Mouse (Mus musculus) limb, embryonic 11.5 days (tissue): Measurements from ENCODE around the gene Abcd3. TPM values are rescaled to one million over a fixed set of nuclear protein-coding genes. Genes with fewer than 3 reads are reported as not detected.
"Not testable (repeated sequence)": the region's sequence is repeated elsewhere in the genome, so short reads cannot be mapped to it uniquely, and the experiment has no call there.

Experiments
- ATAC-seq: fragments of 200-750 bp; cut with Nextera tagmentation; 2 replicates; pipeline ENCODE4 v1.8.0; 2017; ENCODE audit warnings: low read depth; ENCODE audit not compliant: insufficient number of reproducible peaks, low FRiP score, low TSS enrichment
- DNase-seq: peaks from one replicate; pipeline ENCODE4 v3.0.0-alpha.2; 2015; ENCODE audit warnings: low spot score
- H3K27ac ChIP-seq: fragments of 300-500 bp; sonication (generic); replicated peaks from 2 replicates; pipeline ENCODE4 v1.5.1; 2014; ENCODE audit warnings: low read depth, mild to moderate bottlenecking, low read length
- H3K27me3 ChIP-seq: fragments of 300-500 bp; sonication (generic); 2 replicates; pipeline ENCODE4 v1.6.1; 2014; ENCODE audit warnings: mild to moderate bottlenecking, low read length, mixed read lengths; ENCODE audit not compliant: control insufficient read depth, insufficient read depth
- H3K36me3 ChIP-seq: fragments of 300-500 bp; sonication (generic); 2 replicates; pipeline ENCODE4 v1.6.1; 2014; ENCODE audit warnings: mild to moderate bottlenecking, low read length, moderate library complexity, mixed read lengths; ENCODE audit not compliant: control insufficient read depth, insufficient read depth
- H3K4me1 ChIP-seq: fragments of 300-500 bp; sonication (generic); 2 replicates; pipeline ENCODE4 v1.6.1; 2014; ENCODE audit warnings: low read length, mixed read lengths; ENCODE audit not compliant: control insufficient read depth, insufficient read depth
- H3K4me2 ChIP-seq: fragments of 300-500 bp; sonication (generic); 2 replicates; pipeline ENCODE4 v1.6.1; 2014; ENCODE audit warnings: low read depth, mild to moderate bottlenecking, moderate library complexity; ENCODE audit not compliant: severe bottlenecking
- H3K4me3 ChIP-seq: fragments of 300-500 bp; sonication (generic); 2 replicates; pipeline ENCODE4 v1.5.1; 2014; ENCODE audit warnings: low read depth, low read length
- H3K9ac ChIP-seq: fragments of 300-500 bp; sonication (generic); 2 replicates; pipeline ENCODE4 v1.6.1; 2014; ENCODE audit warnings: mild to moderate bottlenecking, low read length
- H3K9me3 ChIP-seq: fragments of 300-500 bp; sonication (generic); 2 replicates; pipeline ENCODE4 v1.6.1; 2016; ENCODE audit warnings: low read length; ENCODE audit not compliant: control insufficient read depth
- WGBS: fragments of 180-500 bp; shearing (Covaris S2); extraction: QIAGEN DNeasy Blood & Tissue Kit; methylation state at CpG from one replicate; pipeline ENCODE4 v1.1.7; 2014; 5-methylcytosine and 5-hydroxymethylcytosine counted together
- polyA plus RNA-seq: library from polyadenylated mRNA; unstranded; fragments of >200 nt; fragmentation: Nextera tagmentation; extraction: Ambion mirVana; gene quantifications from 2 replicates; pipeline ENCODE4 v1.2.1, GENCODE M21; 2014

The Abcd3 gene
- polyA plus RNA-seq, 1 experiment from 2014 or later, result 48.0 TPM

- Histone ChIP-seq H3K4me1 (no peaks in the 10 kb centered on the region), H3K36me3 (peaks cover 13% of the 10 kb centered on the region), H3K9ac (no peak overlapping the region), H3K27me3 (no peaks in the 10 kb centered on the region), H3K9me3 (no peaks in the 10 kb centered on the region), H3K4me2 (no peak overlapping the region), H3K4me3 (no peak overlapping the region), H3K27ac (no peak overlapping the region)
- 90% methylated on average over 5 of the region's 5 CpGs for WGBS
- DNase-seq (no peak), ATAC-seq (no peak)
These were observed 48.3 kb downstream of the Abcd3 start for GRCm38 (mm10) chr3:121766818-121767217.

- Histone ChIP-seq H3K27me3 (no peaks in the 10 kb centered on the region), H3K27ac (no peak overlapping the region), H3K36me3 (peaks cover 13% of the 10 kb centered on the region), H3K9me3 (no peaks in the 10 kb centered on the region), H3K4me2 (no peak overlapping the region), H3K9ac (no peak overlapping the region), H3K4me1 (no peaks in the 10 kb centered on the region), H3K4me3 (no peak overlapping the region)
- no peak for DNase-seq
- no peak for ATAC-seq
These were observed 49.1 kb downstream of the Abcd3 start for GRCm38 (mm10) chr3:121766048-121766447.

- Histone ChIP-seq H3K27ac (no peak overlapping the region), H3K27me3 (no peaks in the 10 kb centered on the region), H3K9ac (no peak overlapping the region), H3K4me2 (no peak overlapping the region), H3K9me3 (no peaks in the 10 kb centered on the region), H3K4me3 (no peak overlapping the region), H3K4me1 (no peaks in the 10 kb centered on the region), H3K36me3 (peaks cover 3% of the 10 kb centered on the region; the same call in 1 of the 2 replicates)
- ATAC-seq (0 out of 2 replicates have a peak, but pooled peaks have one; percentile 82), DNase-seq (no peak)
- 65% methylated on average over 4 of the region's 4 CpGs for WGBS
These were observed 52.8 kb downstream of the Abcd3 start for GRCm38 (mm10) chr3:121762056-121762852.

- ATAC-seq, result no peak
- DNase-seq, result peak; percentile 16
- H3K4me2 ChIP-seq, result no peak overlapping the region
- H3K9me3 ChIP-seq, result no peaks in the 10 kb centered on the region
- H3K36me3 ChIP-seq, result no peaks in the 10 kb centered on the region
- H3K4me3 ChIP-seq, result no peak overlapping the region
- 58% methylated on average over 7 of the region's 7 CpGs for WGBS
- H3K4me1 ChIP-seq, result no peaks in the 10 kb centered on the region
- no peak overlapping the region for H3K27ac ChIP-seq
- no peaks in the 10 kb centered on the region for H3K27me3 ChIP-seq
- H3K9ac ChIP-seq, result no peak overlapping the region
These were observed 56.7 kb downstream of the Abcd3 start for GRCm38 (mm10) chr3:121758373-121758772.

GRCm38 (mm10) chr3:121755152-121755551 lies 60.0 kb downstream of the Abcd3 start:
- H3K9me3 ChIP-seq, result no peaks in the 10 kb centered on the region
- H3K27ac ChIP-seq, result no peak overlapping the region
- 70% methylated on average over 3 of the region's 3 CpGs for WGBS
- H3K4me3 ChIP-seq, result no peak overlapping the region
- no peak for DNase-seq
- no peak overlapping the region for H3K4me2 ChIP-seq
- no peaks in the 10 kb centered on the region for H3K4me1 ChIP-seq
- no peak for ATAC-seq
- no peaks in the 10 kb centered on the region for H3K36me3 ChIP-seq
- H3K9ac ChIP-seq, result no peak overlapping the region
- H3K27me3 ChIP-seq, result no peaks in the 10 kb centered on the region

GRCm38 (mm10) chr3:121754319-121755090 lies 60.6 kb downstream of the Abcd3 start:
- not testable (repeated sequence) for H3K4me1 ChIP-seq, H3K4me2 ChIP-seq, H3K9me3 ChIP-seq, H3K27me3 ChIP-seq, DNase-seq, H3K27ac ChIP-seq, H3K9ac ChIP-seq, H3K4me3 ChIP-seq, H3K36me3 ChIP-seq, ATAC-seq
- WGBS, result 83% methylated on average over 10 of the region's 10 CpGs

- H3K4me3 ChIP-seq, ATAC-seq, H3K4me1 ChIP-seq, H3K27me3 ChIP-seq, H3K9ac ChIP-seq, H3K27ac ChIP-seq, H3K9me3 ChIP-seq, H3K36me3 ChIP-seq, H3K4me2 ChIP-seq: not testable (repeated sequence)
- WGBS, result 88% methylated on average over 4 of the region's 4 CpGs
- DNase-seq, result peak; percentile 16
These were observed 73.8 kb downstream of the Abcd3 start for GRCm38 (mm10) chr3:121741186-121741848.

- Histone ChIP-seq H3K4me3 (no peak overlapping the region), H3K27ac (no peak overlapping the region), H3K27me3 (no peaks in the 10 kb centered on the region), H3K4me2 (no peak overlapping the region), H3K36me3 (no peaks in the 10 kb centered on the region), H3K9ac (peak overlapping the region; percentile 34; the same call in 1 of the 2 replicates), H3K4me1 (peaks cover 5% of the 10 kb centered on the region; the same call in 1 of the 2 replicates), H3K9me3 (no peaks in the 10 kb centered on the region)
- DNase-seq, result peak; percentile 30
- 27% methylated on average over 17 of the region's 17 CpGs for WGBS
- ATAC-seq, result no peak
These were observed 75.5 kb downstream of the Abcd3 start for GRCm38 (mm10) chr3:121739489-121740213.
